Mouse (Mus musculus): ENCODE data around the gene Rslcan18. TPM values are rescaled to one million over a fixed set of nuclear protein-coding genes. Genes with fewer than 3 reads are reported as not detected.
A peak's percentile ranks its signal among the peaks of the same experiment; 100 is the strongest.

Rslcan18 gene
- polyA plus RNA-seq, 1 experiment from 2014 or later: 0.24 TPM

DNA sequence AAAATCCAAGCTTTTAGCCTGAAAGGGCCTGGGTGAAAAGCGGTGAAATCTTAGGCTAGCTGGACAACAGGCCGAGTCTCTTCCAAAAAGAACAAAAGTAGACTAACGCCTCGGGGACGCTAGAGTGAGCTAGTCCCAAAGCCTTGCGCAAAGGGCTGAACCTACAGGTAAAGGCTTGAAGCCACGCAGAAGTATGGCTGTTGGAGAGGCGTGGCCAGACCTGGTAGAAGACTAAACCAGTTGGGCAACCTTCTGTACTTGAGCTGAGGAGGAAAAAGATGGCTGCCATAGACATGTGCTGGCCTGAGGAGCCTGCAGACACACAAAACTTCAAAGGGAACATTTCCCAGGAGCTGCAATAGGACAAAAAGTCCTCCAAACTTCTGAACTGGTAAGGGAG is 50.7 kb downstream of the Rslcan18 start:
- peak; percentile 38 for DNase-seq (ENCODE audit: low spot score)
- Histone ChIP-seq H3K27me3 (replicated peaks; ENCODE audit: control insufficient read depth, insufficient read depth, low read length) (no peaks in the 10 kb centered on the region), H3K27ac (replicated peaks; ENCODE audit: low read depth, low read length) (no peak overlapping the region), H3K9me3 (ENCODE audit: control insufficient read depth, low read length) (peaks cover 41% of the 10 kb centered on the region), H3K4me1 (ENCODE audit: control insufficient read depth, insufficient read depth, low read length) (no peaks in the 10 kb centered on the region), H3K4me2 (ENCODE audit: low read depth, low read length) (no peak overlapping the region), H3K4me3 (ENCODE audit: low read depth, low read length) (no peak overlapping the region), H3K36me3 (ENCODE audit: control insufficient read depth, insufficient read depth, low read length) (peaks cover 30% of the 10 kb centered on the region), H3K9ac (ENCODE audit: low read depth, low read length) (no peak overlapping the region)
- no peak for ATAC-seq (ENCODE audit: low read depth)
- 83% methylated on average over 8 of the region's 8 CpGs for WGBS

- no peaks in the 10 kb centered on the region for H3K27me3 ChIP-seq (replicated peaks; ENCODE audit: control insufficient read depth, insufficient read depth, low read length)
- H3K4me2 ChIP-seq (ENCODE audit: low read depth, low read length): no peak overlapping the region
- WGBS: 68% methylated on average over 6 of the region's 7 CpGs
- ATAC-seq (ENCODE audit: low read depth): no peak
- no peak overlapping the region for H3K4me3 ChIP-seq (ENCODE audit: low read depth, low read length)
- DNase-seq (ENCODE audit: low spot score): no peak
- H3K4me1 ChIP-seq (ENCODE audit: control insufficient read depth, insufficient read depth, low read length): peaks cover 3% of the 10 kb centered on the region; the same call in 1 of the 2 replicates
- H3K27ac ChIP-seq (replicated peaks; ENCODE audit: low read depth, low read length): no peak overlapping the region
- no peak overlapping the region for H3K9ac ChIP-seq (ENCODE audit: low read depth, low read length)
- H3K9me3 ChIP-seq (ENCODE audit: control insufficient read depth, low read length): peaks cover 15% of the 10 kb centered on the region; the same call in 1 of the 2 replicates
- peaks cover 6% of the 10 kb centered on the region; the same call in 1 of the 2 replicates for H3K36me3 ChIP-seq (ENCODE audit: control insufficient read depth, insufficient read depth, low read length)
These were observed 53.6 kb downstream of the Rslcan18 start for GRCm38 (mm10) chr13:67062427-67062826.

GRCm38 (mm10) chr13:67060786-67061358 is 55.2 kb downstream of the Rslcan18 start, which contains the start of gene Zfp712:
TSS of gene Zfp712 (minus strand) at chr13:67061170.
- H3K9me3 ChIP-seq (ENCODE audit: control insufficient read depth, low read length): 0 out of 2 replicates have a peak, but pooled peaks cover 7% of the 10 kb centered on the region
- DNase-seq (ENCODE audit: low spot score): peak; percentile 97
- H3K27me3 ChIP-seq (replicated peaks; ENCODE audit: control insufficient read depth, insufficient read depth, low read length): no peaks in the 10 kb centered on the region
- peak within 1 kb of the TSS; percentile 62 for H3K4me2 ChIP-seq (ENCODE audit: low read depth, low read length)
- H3K9ac ChIP-seq (ENCODE audit: low read depth, low read length): peak within 1 kb of the TSS; percentile 73
- under 1% methylated on average over 27 of the region's 27 CpGs for WGBS
- no peaks in the 10 kb centered on the region for H3K36me3 ChIP-seq (ENCODE audit: control insufficient read depth, insufficient read depth, low read length)
- H3K27ac ChIP-seq (replicated peaks; ENCODE audit: low read depth, low read length): peak within 1 kb of the TSS; percentile 82
- H3K4me3 ChIP-seq (ENCODE audit: low read depth, low read length): peak within 1 kb of the TSS; percentile 59
- ATAC-seq (ENCODE audit: low read depth): peak; percentile 96
- H3K4me1 ChIP-seq (ENCODE audit: control insufficient read depth, insufficient read depth, low read length): peaks cover 3% of the 10 kb centered on the region; the same call in 1 of the 2 replicates

DNA sequence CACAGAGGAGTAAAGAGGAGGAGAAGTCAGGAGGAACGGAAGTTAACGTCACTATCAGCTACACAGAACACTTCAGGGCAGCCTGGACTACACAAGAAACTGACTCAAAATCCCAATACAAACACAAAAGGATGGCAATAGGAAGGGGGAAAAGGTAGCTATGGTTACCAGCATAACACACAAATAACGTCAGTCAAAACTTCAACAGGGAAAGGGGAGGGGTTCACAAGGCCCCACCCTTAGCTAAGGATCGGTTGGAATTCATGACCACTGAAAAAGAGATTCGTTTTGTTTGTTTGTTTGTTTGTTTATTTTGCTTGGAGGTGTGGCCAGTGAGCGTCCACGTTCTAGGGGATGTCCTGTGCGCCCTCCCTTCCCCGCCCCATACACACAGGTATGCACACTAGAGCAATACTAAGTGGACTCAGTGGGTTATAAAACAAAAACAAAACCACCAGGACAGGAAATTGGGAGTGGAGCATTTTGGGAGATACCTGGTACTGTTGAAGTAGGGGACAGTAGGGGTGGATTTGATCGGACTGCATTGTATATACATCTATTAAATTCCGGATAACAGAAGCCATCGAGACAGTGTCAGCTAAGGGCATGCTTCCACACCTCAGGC is 55.8 kb downstream of the Rslcan18 start:
- Histone ChIP-seq H3K36me3 (ENCODE audit: control insufficient read depth, insufficient read depth, low read length) (no peaks in the 10 kb centered on the region), H3K27ac (replicated peaks; ENCODE audit: low read depth, low read length) (peak overlapping the region; percentile 82; the same call in 1 of the 2 replicates), H3K4me2 (ENCODE audit: low read depth, low read length) (peak overlapping the region; percentile 62), H3K9ac (ENCODE audit: low read depth, low read length) (peak overlapping the region; percentile 73), H3K27me3 (replicated peaks; ENCODE audit: control insufficient read depth, insufficient read depth, low read length) (no peaks in the 10 kb centered on the region), H3K4me1 (ENCODE audit: control insufficient read depth, insufficient read depth, low read length) (peaks cover 3% of the 10 kb centered on the region; the same call in 1 of the 2 replicates), H3K9me3 (ENCODE audit: control insufficient read depth, low read length) (0 out of 2 replicates have a peak, but pooled peaks cover 4% of the 10 kb centered on the region), H3K4me3 (ENCODE audit: low read depth, low read length) (peak overlapping the region; percentile 59)
- ATAC-seq (ENCODE audit: low read depth) (0 out of 2 replicates have a peak, but pooled peaks have one; percentile 12), DNase-seq (ENCODE audit: low spot score) (peak; percentile 11)
- WGBS: 3% methylated on average over 12 of the region's 12 CpGs

Other genes starting within 250 kb of the Rslcan18 start
- 0.14 and 1.5 TPM in 2 replicates for gene Gm10767, start 211.3 kb downstream of the Rslcan18 start, polyA plus RNA-seq (2014; fragmentation: Nextera tagmentation; extraction: Ambion mirVana)
- gene Zfp712, start 55.1 kb downstream of the Rslcan18 start, polyA plus RNA-seq (2014; fragmentation: Nextera tagmentation; extraction: Ambion mirVana): 4.0 and 4.3 TPM in 2 replicates
- 4.1 and 5.7 TPM in 2 replicates for gene Zfp708, start 18.3 kb downstream of the Rslcan18 start, polyA plus RNA-seq (2014; fragmentation: Nextera tagmentation; extraction: Ambion mirVana)
- gene Gm28557, start 7.7 kb downstream of the Rslcan18 start, polyA plus RNA-seq (2014; fragmentation: Nextera tagmentation; extraction: Ambion mirVana): 2.3 and 3.7 TPM in 2 replicates
- 2.7 TPM in 2 replicates for gene Zfp759, start 5.4 kb upstream of the Rslcan18 start, polyA plus RNA-seq (2014; fragmentation: Nextera tagmentation; extraction: Ambion mirVana)
- gene Rsl1, start 56.9 kb upstream of the Rslcan18 start, polyA plus RNA-seq (2014; fragmentation: Nextera tagmentation; extraction: Ambion mirVana): 5.1 and 5.9 TPM in 2 replicates
- 1.4 and 1.8 TPM in 2 replicates for gene Zfp455, start 78.2 kb upstream of the Rslcan18 start, polyA plus RNA-seq (2014; fragmentation: Nextera tagmentation; extraction: Ambion mirVana)
- gene Zfp458, start 162.2 kb upstream of the Rslcan18 start, polyA plus RNA-seq (2014; fragmentation: Nextera tagmentation; extraction: Ambion mirVana): 1.8 and 2.0 TPM in 2 replicates
- gene Zfp457, start 190.2 kb upstream of the Rslcan18 start, polyA plus RNA-seq (2014; fragmentation: Nextera tagmentation; extraction: Ambion mirVana): 0.68 and 0.83 TPM in 2 replicates
- gene Zfp595, start 216.3 kb upstream of the Rslcan18 start, polyA plus RNA-seq (2014; fragmentation: Nextera tagmentation; extraction: Ambion mirVana): 3.1 and 3.2 TPM in 2 replicates
- gene Gm28044, start 244.3 kb upstream of the Rslcan18 start, polyA plus RNA-seq (2014; fragmentation: Nextera tagmentation; extraction: Ambion mirVana): not detected in 2 replicates
- 0.94 and 1.4 TPM in 2 replicates for gene Zfp953, start 244.3 kb upstream of the Rslcan18 start, polyA plus RNA-seq (2014; fragmentation: Nextera tagmentation; extraction: Ambion mirVana)